Mouse (Mus musculus) gastrocnemius, postnatal 25 days (tissue): ENCODE results near the gene Uri1. TPM values are rescaled to one million over a fixed set of nuclear protein-coding genes. Genes with fewer than 3 reads are reported as not detected.

Source experiments
- DNase-seq: peaks from one replicate; pipeline ENCODE4 v3.0.0; 2022
- total RNA-seq, 2 experiments: library from RNA; stranded (reverse); gene quantifications; 1 replicate in 1 of 2; 2 replicates in 1 of 2; pipeline ENCODE4 v1.2.3; 2021

Gene Uri1
- total RNA-seq, 2 experiments from 2014 or later, result 20.5 to 25.2 TPM

DNA sequence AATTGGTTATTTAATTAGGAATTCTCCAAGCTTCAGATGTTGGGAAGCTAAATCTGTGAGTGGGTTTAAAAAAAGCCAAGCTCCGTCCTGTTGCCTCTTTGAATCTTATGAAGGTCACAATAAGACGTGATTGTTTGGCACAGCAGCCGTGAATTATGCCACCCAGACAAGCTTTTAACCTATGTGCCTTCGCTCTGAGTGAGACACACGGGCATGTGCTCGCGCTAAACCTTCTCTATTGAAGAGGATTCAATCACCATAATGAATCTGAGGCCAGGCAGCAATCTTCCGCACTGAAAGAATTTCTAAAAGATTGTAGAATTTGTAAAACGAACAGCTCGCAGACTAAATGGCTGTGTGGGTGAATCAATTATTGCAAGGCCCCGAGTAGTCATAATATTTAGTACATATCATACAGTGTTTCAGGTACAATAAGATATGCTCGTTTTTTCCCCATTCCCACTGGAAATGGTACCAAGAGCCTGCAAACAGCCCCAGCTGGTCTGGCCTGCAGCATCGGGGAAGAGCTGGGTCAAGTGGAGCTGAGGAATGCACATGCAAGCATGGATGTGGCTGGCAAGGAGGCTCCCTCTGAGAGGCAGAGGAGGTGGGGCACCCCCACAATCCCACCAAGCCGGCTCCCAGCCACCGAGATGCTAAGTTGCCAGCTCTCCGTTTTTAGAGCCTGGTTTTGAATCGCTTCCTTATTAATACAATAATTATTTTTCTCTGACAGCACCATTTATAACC is 101.5 kb downstream of the Uri1 start:
- no peak for DNase-seq

GRCm38 (mm10) chr7:37918926-37919325 is 104.4 kb downstream of the Uri1 start:
- no peak for DNase-seq

GRCm38 (mm10) chr7:37916762-37917439 is 106.5 kb downstream of the Uri1 start:
- no peak for DNase-seq

GRCm38 (mm10) chr7:37911802-37912122 is 111.6 kb downstream of the Uri1 start:
- DNase-seq, result no peak

GRCm38 (mm10) chr7:37911114-37911801 is 112.1 kb downstream of the Uri1 start:
- DNase-seq, result no peak

- DNase-seq, result no peak
Measured at GRCm38 (mm10) chr7:37910161-37910560, 113.2 kb downstream of the Uri1 start.

Other genes starting within 250 kb of the Uri1 start
- gene Zfp536, start 249.9 kb downstream of the Uri1 start, total RNA-seq, result 1 to 10 TPM in 1 of 2 experiments, under 1 TPM in 1; 0.75 to 1.5 TPM
- gene Ccne1, start 84.0 kb upstream of the Uri1 start, total RNA-seq, result 1 to 10 TPM in 1 of 2 experiments, under 1 TPM in 1; 0.33 to 1.3 TPM
- gene 1600014C10Rik, start 159.7 kb upstream of the Uri1 start, total RNA-seq, result 10 to 100 TPM; 21.2 to 23.0 TPM
- gene Plekhf1, start 204.5 kb upstream of the Uri1 start, total RNA-seq, result 1 to 10 TPM; 5.0 to 7.5 TPM
- 1 to 10 TPM; 8.3 to 9.0 TPM for gene Pop4, start 247.9 kb upstream of the Uri1 start, total RNA-seq